Mouse (Mus musculus): Measurements from ENCODE around the gene Aff2. TPM values are rescaled to one million over a fixed set of nuclear protein-coding genes. Genes with fewer than 3 reads are reported as not detected.

The Aff2 gene
- 13.2 and 16.0 TPM in 2 replicates for polyA plus RNA-seq (2015; fragmentation: Nextera tagmentation; extraction: Ambion mirVana)

DNA sequence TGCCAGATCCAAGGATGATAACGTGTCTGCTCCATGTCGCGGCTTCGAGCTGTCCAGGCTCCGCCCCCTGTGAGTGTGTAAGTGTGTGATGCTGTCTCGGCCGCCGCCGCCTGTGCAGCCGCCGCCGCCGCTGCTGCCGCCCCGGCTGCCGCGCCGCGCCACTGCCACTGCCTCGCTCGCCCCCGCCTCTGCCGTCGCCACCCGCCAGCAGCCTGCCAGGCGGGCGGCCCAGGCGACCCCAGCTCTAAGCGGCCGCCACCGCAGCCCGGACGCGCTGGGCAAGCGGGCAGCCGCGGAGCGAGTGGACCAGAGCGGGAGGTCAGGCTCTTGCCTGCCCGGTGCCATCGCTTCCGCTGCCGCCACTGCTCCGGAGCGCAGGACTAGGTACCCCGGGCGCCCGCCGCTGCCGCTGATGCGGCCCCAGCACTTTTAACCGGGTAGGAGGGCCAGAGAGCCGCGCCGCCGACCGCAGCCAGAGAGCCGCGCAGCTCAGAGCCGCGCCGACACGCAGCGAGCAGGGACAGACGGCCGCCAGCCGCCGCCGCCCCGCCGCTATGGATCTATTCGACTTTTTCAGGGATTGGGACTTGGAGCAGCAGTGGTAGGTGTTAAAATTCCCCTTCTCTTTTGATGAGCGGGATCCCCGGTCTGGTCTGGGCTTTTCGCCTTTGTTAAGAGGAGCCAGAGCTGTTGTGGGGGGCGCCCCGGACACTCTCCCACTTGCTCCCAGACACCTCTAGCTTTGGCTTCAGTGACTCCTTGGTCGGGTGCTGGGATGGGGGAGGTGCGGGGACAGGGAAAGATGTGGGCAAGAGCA is at the start of gene Aff2:
Gene Aff2, plus strand, starts transcription at position 57 of the 817 bp plus-strand sequence.
- 10% methylated on average over 51 of the region's 79 CpGs for WGBS
- no peaks in the 10 kb centered on the region for H3K27me3 ChIP-seq
- H3K9ac ChIP-seq (replicated peaks), result peak within 1 kb of the TSS; percentile 81
- peak; percentile 95 for ATAC-seq
- H3K27ac ChIP-seq, result peak within 1 kb of the TSS; percentile 87
- peak within 1 kb of the TSS; percentile 60 for H3K4me3 ChIP-seq (replicated peaks)
- H3K36me3 ChIP-seq, result no peaks in the 10 kb centered on the region
- no peaks in the 10 kb centered on the region for H3K9me3 ChIP-seq
- H3K4me2 ChIP-seq (replicated peaks), result peak within 1 kb of the TSS; percentile 65
- H3K4me1 ChIP-seq (replicated peaks), result peaks cover 5% of the 10 kb centered on the region; the same call in 1 of the 2 replicates

DNA sequence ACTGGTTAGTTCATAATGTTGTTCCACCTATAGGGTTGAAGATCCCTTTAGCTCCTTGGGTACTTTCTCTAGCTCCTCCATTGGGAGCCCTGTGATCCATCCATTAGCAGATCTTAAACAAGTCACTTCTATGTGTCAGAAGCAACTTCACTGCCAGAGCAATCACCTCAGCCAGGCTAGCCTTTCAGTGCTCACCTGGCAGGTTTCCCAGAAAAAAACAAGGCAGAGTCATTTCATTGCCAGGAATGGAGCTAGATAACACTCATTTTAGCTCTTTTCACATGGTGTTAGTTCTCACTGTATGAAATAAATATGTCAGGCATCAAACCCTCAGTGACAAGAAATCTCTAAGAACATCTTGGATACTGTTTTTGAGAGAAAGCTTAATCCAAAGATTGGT is 22.8 kb upstream of the Aff2 start:
- no peaks in the 10 kb centered on the region for H3K27me3 ChIP-seq
- no peak overlapping the region for H3K4me2 ChIP-seq (replicated peaks)
- ATAC-seq, result no peak
- H3K4me1 ChIP-seq (replicated peaks), result no peaks in the 10 kb centered on the region
- no peak overlapping the region for H3K27ac ChIP-seq
- no peak overlapping the region for H3K9ac ChIP-seq (replicated peaks)
- H3K36me3 ChIP-seq, result no peaks in the 10 kb centered on the region
- no peaks in the 10 kb centered on the region for H3K9me3 ChIP-seq
- H3K4me3 ChIP-seq (replicated peaks), result no peak overlapping the region

GRCm38 (mm10) chrX:69355621-69356020 is 4.5 kb upstream of the Aff2 start:
- H3K4me1 ChIP-seq (replicated peaks), result no peaks in the 10 kb centered on the region
- no peak overlapping the region for H3K9ac ChIP-seq (replicated peaks)
- H3K27me3 ChIP-seq, result no peaks in the 10 kb centered on the region
- no peaks in the 10 kb centered on the region for H3K36me3 ChIP-seq
- H3K9me3 ChIP-seq, result no peaks in the 10 kb centered on the region
- H3K4me3 ChIP-seq (replicated peaks), result no peak overlapping the region
- 89% methylated on average over 2 of the region's 2 CpGs for WGBS
- ATAC-seq, result no peak
- no peak overlapping the region for H3K27ac ChIP-seq
- H3K4me2 ChIP-seq (replicated peaks), result no peak overlapping the region

DNA sequence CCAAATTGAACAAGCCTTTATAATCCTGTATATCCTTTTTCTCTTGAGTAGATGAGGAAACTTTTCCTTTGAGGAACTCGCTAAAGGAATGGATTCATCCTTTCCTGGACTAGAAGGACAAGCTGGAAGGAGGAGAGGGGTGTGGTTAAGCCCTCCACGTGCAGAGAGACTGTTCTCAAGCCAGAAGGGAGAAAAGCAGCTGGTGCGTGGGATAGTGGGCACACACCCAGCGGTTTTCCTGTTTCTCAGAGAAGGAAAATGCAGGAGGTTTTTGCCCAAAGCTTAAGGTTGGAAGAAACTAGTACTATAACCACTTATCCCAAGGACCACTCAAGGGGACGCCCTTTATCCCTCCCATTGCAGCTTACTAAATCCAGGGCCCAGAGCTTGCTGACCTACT is 734 bp upstream of the Aff2 start:
- Histone ChIP-seq H3K4me1 (replicated peaks) (peaks cover 4% of the 10 kb centered on the region; the same call in 1 of the 2 replicates), H3K27me3 (no peaks in the 10 kb centered on the region), H3K27ac (no peak overlapping the region), H3K9ac (replicated peaks) (no peak overlapping the region), H3K36me3 (no peaks in the 10 kb centered on the region), H3K4me3 (replicated peaks) (peak overlapping the region; percentile 60), H3K4me2 (replicated peaks) (peak overlapping the region; percentile 65), H3K9me3 (no peaks in the 10 kb centered on the region)
- no peak for ATAC-seq
- WGBS, result 38% methylated on average over 5 of the region's 5 CpGs

GRCm38 (mm10) chrX:69359885-69360237 is 233 bp upstream of the Aff2 start:
- ATAC-seq, result peak; percentile 82
- Histone ChIP-seq H3K9ac (replicated peaks) (peak overlapping the region; percentile 81), H3K4me1 (replicated peaks) (peaks cover 5% of the 10 kb centered on the region; the same call in 1 of the 2 replicates), H3K36me3 (no peaks in the 10 kb centered on the region), H3K9me3 (no peaks in the 10 kb centered on the region), H3K27ac (peak overlapping the region; percentile 87), H3K27me3 (no peaks in the 10 kb centered on the region), H3K4me2 (replicated peaks) (peak overlapping the region; percentile 65), H3K4me3 (replicated peaks) (peak overlapping the region; percentile 60)
- 25% methylated on average over 4 of the region's 4 CpGs for WGBS

- Histone ChIP-seq H3K4me3 (replicated peaks) (peak overlapping the region; percentile 60), H3K27ac (peak overlapping the region; percentile 87), H3K36me3 (no peaks in the 10 kb centered on the region), H3K27me3 (no peaks in the 10 kb centered on the region), H3K9me3 (no peaks in the 10 kb centered on the region), H3K9ac (replicated peaks) (peak overlapping the region; percentile 81), H3K4me2 (replicated peaks) (peak overlapping the region; percentile 65), H3K4me1 (replicated peaks) (peaks cover 5% of the 10 kb centered on the region; the same call in 1 of the 2 replicates)
- WGBS, result 16% methylated on average over 10 of the region's 10 CpGs
- no peak; the same call in 1 of the 2 replicates for ATAC-seq
Measured at GRCm38 (mm10) chrX:69361055-69361558, 1.0 kb downstream of the Aff2 start.

GRCm38 (mm10) chrX:69364198-69364597 is 4.1 kb downstream of the Aff2 start:
- H3K9ac ChIP-seq (replicated peaks), result no peak overlapping the region
- no peak overlapping the region for H3K4me3 ChIP-seq (replicated peaks)
- H3K27ac ChIP-seq, result no peak overlapping the region
- no peaks in the 10 kb centered on the region for H3K27me3 ChIP-seq
- WGBS, result 9% methylated on average over 2 of the region's 2 CpGs
- H3K36me3 ChIP-seq, result no peaks in the 10 kb centered on the region
- no peak for ATAC-seq
- peaks cover 5% of the 10 kb centered on the region; the same call in 1 of the 2 replicates for H3K4me1 ChIP-seq (replicated peaks)
- H3K4me2 ChIP-seq (replicated peaks), result 0 out of 2 replicates have a peak overlapping the region, but pooled peaks have one; percentile 5
- H3K9me3 ChIP-seq, result no peaks in the 10 kb centered on the region

GRCm38 (mm10) chrX:69373341-69373740 is 13.2 kb downstream of the Aff2 start:
- Histone ChIP-seq H3K9ac (replicated peaks) (no peak overlapping the region), H3K4me1 (replicated peaks) (no peaks in the 10 kb centered on the region), H3K9me3 (no peaks in the 10 kb centered on the region), H3K36me3 (no peaks in the 10 kb centered on the region), H3K4me2 (replicated peaks) (no peak overlapping the region), H3K27me3 (no peaks in the 10 kb centered on the region), H3K4me3 (replicated peaks) (no peak overlapping the region), H3K27ac (no peak overlapping the region)
- ATAC-seq, result no peak
- WGBS, result 73% methylated on average over 2 of the region's 2 CpGs

DNA sequence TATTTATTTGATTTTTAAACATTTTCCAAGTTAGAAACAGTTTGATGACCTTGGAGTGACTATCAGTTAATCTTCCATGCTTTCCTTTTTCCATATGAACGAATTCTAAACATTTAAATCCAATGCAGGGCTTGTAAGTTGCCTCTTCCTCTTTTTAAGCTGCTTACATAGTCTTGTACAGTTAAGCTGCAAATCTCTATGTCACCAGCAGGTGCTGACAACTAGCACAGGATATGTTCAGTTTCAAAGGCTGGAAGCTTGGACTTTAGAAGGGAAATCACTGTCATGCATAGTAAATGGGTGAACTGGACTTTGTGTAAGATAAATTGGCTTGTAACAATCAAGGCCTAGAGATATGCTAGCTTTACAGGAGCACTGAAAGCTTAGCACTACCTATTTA is 29.6 kb downstream of the Aff2 start:
- no peaks in the 10 kb centered on the region for H3K4me1 ChIP-seq (replicated peaks)
- no peaks in the 10 kb centered on the region for H3K27me3 ChIP-seq
- H3K4me3 ChIP-seq (replicated peaks), result no peak overlapping the region
- H3K9ac ChIP-seq (replicated peaks), result no peak overlapping the region
- no peak for ATAC-seq
- H3K27ac ChIP-seq, result no peak overlapping the region
- no peaks in the 10 kb centered on the region for H3K36me3 ChIP-seq
- 38% methylated on average over 1 of the region's 1 CpGs for WGBS
- no peaks in the 10 kb centered on the region for H3K9me3 ChIP-seq
- no peak overlapping the region for H3K4me2 ChIP-seq (replicated peaks)

GRCm38 (mm10) chrX:69415043-69415442 is 54.9 kb downstream of the Aff2 start:
- Histone ChIP-seq H3K4me2 (replicated peaks) (no peak overlapping the region), H3K27me3 (no peaks in the 10 kb centered on the region), H3K27ac (no peak overlapping the region), H3K9ac (replicated peaks) (no peak overlapping the region), H3K9me3 (no peaks in the 10 kb centered on the region), H3K4me3 (replicated peaks) (no peak overlapping the region), H3K36me3 (no peaks in the 10 kb centered on the region), H3K4me1 (replicated peaks) (no peaks in the 10 kb centered on the region)
- ATAC-seq, result no peak
- WGBS, result 36% methylated on average over 1 of the region's 1 CpGs

GRCm38 (mm10) chrX:69438422-69438821 is 78.3 kb downstream of the Aff2 start:
- H3K9me3 ChIP-seq, result no peaks in the 10 kb centered on the region
- no peak overlapping the region for H3K9ac ChIP-seq (replicated peaks)
- H3K4me3 ChIP-seq (replicated peaks), result no peak overlapping the region
- no peak overlapping the region; the same call in 1 of the 2 replicates for H3K27ac ChIP-seq
- no peak overlapping the region for H3K4me2 ChIP-seq (replicated peaks)
- H3K4me1 ChIP-seq (replicated peaks), result peaks cover 6% of the 10 kb centered on the region
- ATAC-seq, result peak; percentile 80
- no peaks in the 10 kb centered on the region for H3K27me3 ChIP-seq
- 43% methylated on average over 3 of the region's 3 CpGs for WGBS
- no peaks in the 10 kb centered on the region for H3K36me3 ChIP-seq

DNA sequence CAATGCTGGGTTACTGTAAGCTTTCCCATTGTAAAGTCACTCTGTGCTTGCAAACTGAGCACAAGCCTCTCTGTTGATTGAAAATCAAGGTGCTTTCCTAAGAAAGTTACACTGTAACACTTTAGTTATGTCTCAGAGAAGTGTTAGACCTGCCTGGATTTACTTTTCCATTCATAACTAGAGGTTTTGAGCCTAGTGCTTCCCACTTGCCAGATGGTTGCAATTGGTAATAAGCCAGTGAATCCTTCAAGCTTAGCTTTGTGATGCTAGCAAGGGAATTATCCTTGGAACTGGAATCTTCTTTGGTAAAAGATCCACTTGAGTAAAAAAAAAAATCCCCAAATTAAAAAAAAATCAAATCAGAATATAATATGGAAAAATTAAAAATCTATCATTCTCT is 81.8 kb downstream of the Aff2 start:
- no peaks in the 10 kb centered on the region for H3K27me3 ChIP-seq
- H3K4me3 ChIP-seq (replicated peaks), result no peak overlapping the region
- no peaks in the 10 kb centered on the region for H3K36me3 ChIP-seq
- H3K4me2 ChIP-seq (replicated peaks), result no peak overlapping the region
- H3K9me3 ChIP-seq, result no peaks in the 10 kb centered on the region
- ATAC-seq, result no peak
- peaks cover 6% of the 10 kb centered on the region for H3K4me1 ChIP-seq (replicated peaks)
- H3K9ac ChIP-seq (replicated peaks), result no peak overlapping the region
- no peak overlapping the region for H3K27ac ChIP-seq
